Mouse (Mus musculus) spleen, postnatal 10 days (tissue): ENCODE measurements around the gene Olfr99.
A peak's percentile ranks its signal among the peaks of the same experiment; 100 is the strongest.
"Not testable (repeated sequence)": the region's sequence is repeated elsewhere in the genome, so short reads cannot be mapped to it uniquely, and the experiment has no call there.

ENCODE experiments used
- DNase-seq, 2 experiments: peaks; one replicate each; pipeline ENCODE4 v3.0.0; 2021 to 2022; ENCODE audit warnings: low spot score in 2 of 2

Gene Olfr99

GRCm38 (mm10) chr17:37283360-37283759, at the start of gene Olfr99:
Gene Olfr99 (minus strand): TSS chr17:37283460.
- DNase-seq, result no peak

- no peak for DNase-seq
Measured at GRCm38 (mm10) chr17:37316954-37317353, 33.7 kb upstream of the Olfr99 start, which contains the start of gene Olfr102. Gene Olfr102 (minus strand): TSS chr17:37317054.

DNA sequence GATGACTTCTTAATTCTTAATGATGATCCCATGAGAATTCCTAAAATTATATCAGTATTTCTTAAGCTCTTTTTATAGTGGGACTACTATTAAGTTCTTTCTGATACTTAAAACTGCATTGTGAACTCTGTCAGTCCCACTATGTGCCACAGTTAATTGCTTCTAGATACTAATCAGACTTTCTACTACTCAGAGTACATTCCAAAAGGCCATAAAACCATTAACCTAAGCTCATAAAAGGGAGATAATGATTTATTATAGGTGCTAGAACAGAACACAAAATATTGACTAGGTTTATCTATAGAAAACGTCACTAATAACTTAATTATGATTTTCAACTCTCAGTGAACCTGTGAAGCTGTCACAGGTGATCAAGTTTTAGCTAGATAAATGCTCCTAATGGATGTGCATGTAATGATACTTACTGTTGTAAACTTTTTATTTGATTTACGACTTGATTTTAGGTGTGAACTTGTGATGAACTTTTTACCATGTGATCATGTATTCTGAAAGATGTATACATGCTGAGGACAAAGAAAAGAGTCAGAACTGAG, 27.0 kb upstream of the Olfr99 start:
- DNase-seq, result no peak

DNA sequence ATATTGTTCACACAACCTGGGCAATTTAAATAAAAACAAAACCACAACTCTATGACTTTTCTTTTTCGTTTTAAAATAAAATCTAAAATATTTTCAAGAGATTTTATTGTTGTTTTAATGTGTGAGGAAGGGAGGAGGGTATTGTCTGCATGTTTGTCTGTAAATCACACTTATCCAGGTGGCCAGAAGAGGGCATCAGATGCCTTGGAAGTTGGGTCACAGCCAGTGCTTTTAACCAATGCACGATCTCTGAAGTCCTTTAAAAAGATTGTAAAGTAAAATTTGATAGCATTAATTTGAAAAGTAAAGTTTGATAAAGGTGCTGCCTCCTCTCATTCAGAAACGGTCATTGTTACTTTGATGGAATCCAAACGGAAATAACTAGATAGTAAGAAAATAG, 25.2 kb upstream of the Olfr99 start:
- no peak for DNase-seq

DNA sequence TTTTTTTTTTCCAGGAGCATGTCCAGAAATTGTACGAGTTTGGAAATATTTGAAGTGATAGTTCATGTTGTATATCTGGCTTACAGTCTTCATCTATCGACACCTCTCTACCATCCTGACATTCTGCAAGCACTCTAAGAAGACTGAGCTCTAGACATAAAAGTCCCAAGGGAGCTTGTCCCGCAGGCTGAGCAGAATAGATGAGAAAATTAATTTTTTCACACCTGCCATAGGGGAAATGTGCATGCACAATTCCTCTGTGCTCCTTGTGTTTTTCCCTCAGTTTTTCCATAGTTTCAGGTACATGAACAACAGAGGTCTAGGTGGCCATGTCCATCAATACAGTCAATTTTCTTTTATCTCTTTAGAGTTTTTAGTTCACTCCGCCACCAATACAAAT, 21.0 kb upstream of the Olfr99 start, which contains the start of gene Olfr101:
Gene Olfr101 (minus strand): TSS at position 101 of the 400 bp plus-strand sequence.
- DNase-seq, result no peak

- no peak for DNase-seq
Measured at GRCm38 (mm10) chr17:37280331-37280730, 2.9 kb downstream of the Olfr99 start.

GRCm38 (mm10) chr17:37276573-37276972, 6.7 kb downstream of the Olfr99 start:
- no peak for DNase-seq

DNA sequence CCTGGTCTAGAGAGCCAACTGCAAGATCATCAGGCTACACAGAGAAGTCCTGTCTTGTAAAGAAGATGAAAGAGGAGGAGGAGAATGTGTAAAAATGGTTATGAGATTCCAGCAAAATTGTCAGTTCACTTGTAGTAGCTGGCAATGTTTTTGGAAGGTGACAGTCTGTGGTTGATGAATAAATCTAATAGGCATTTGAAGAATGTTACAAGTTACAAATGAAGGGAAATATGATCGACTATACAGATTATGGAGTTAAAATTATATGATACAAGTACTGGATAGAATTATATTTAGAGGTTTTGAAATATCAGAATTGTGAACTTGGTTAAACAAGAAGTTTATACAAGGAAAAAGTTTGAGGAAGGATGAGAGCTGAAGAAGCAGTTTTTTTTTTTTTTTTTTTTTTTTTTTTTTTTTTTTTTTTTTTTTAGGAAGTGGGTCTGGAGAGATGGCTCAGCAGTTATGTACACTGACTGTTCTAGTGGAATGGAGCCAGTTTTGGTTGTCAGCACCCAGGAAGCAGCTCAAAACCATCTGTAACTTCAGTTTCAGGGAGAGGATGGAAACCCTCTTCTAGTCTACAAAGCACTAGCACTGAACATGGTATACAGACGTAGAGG, 7.5 kb downstream of the Olfr99 start:
- DNase-seq, result no peak

DNA sequence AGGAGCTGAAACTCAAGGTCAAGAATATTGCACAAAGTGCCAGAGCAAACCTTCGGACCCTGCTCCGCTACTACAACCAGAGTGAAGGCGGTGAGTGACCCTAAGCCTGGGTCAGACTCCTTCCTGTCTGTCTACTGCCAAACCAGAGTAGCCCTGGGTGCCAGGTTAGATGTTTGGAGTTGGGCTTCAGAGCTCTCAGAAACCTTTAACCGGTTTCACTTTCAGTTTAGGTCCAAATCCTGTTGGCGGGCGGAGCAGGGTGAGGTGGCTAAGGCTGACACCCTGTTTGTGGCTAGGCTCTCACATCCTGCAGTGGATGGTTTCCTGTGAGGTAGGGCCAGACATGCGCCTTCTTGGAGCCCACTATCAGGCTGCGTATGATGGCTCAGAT, 12.6 kb downstream of the Olfr99 start:
- DNase-seq, result peak in 1 of 2 experiments; percentile 65

DNA sequence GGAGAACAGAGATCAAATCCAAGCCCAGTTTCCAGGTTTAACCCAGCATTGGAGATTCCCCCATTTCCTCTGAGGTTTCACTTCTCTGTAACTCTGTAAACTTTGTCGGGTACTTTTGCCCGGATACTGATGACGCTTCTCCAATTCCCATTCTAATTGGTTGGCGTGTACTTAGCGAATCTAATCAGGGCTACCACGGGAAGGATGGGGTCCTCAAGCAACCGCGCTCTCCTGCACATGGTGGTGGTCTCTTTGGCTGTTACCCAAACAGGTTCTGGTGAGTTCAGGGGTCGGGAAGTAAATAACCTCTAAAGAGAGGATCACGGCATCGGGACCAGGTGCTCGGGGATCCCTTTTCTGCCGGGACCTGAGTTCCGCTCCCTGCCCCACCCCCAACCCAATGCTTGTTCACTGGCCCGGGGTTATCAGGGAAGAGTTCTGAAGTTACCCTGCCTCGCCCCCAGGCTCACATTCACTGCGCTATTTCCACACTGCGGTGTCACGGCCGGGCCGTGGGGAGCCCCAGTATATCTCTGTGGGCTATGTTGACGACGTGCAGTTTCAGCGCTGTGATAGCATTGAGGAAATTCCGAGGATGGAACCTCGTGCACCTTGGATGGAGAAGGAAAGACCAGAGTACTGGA, 13.1 kb downstream of the Olfr99 start, which contains the start of gene H2-M3:
Gene H2-M3 (plus strand): TSS at position 163 of the 644 bp plus-strand sequence.
- DNase-seq, result peak; percentile 86 to 88

GRCm38 (mm10) chr17:37263626-37264025, 19.6 kb downstream of the Olfr99 start, which contains the start of gene Olfr98:
Gene Olfr98 (minus strand): TSS chr17:37263749.
- DNase-seq, result no peak

DNA sequence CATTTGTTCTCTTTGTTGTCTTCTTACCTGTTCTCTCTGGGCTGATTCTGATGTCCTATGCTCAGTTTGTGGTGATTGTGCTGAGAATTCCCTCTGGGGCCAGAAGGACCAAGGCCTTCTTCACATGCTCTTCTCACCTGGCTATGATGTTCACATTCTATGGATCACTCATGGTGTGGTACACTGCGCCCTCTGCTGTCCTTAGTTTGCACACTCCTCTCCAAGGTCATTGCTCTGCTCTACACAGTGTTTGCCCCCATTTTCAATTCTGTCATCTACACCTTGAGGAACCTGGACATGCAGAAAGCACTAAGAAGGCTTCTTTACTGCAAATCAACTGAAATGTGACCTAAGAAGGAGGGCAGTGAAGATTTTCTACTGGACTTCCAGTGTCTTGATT, 32.7 kb downstream of the Olfr99 start:
- peak in 1 of 2 experiments; percentile 33 for DNase-seq

DNA sequence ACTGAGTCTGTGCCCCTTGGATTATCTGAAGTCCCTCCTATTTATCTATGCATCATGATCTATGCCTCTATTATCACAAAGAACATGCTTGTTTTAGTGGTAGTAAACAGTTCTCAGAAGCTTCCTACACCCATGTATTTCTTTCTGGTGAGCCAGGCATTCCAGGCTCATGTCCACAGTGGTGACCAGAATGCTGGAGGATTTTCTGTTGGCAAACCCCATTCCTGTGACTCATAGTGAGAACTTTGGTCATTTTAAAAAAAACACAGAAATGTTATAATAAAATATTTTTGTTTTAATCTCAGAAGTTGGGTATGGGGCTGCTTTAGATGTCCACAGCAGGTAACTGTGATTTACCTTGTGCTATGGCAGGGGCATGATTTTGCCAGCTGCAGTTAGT, 33.8 kb downstream of the Olfr99 start:
- DNase-seq, result no peak

DNA sequence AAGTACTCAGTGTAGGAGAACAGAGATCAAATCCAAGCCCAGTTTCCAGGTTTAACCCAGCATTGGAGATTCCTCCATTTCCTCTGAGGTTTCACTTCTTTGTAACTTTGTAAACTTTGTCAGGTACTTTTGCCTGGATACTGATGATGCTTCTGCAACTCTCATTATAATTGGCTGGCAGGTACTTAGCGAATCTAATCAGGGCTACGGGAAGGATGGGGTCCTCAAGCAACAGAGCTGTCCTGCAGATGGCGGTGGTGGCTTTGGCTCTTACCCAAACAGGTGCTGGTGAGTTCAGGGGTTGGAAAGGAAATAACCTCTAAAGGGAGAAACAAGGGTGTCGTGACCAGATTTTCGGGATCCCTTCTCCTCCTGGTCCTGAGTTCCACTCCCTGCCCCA, 36.5 kb downstream of the Olfr99 start:
- DNase-seq, result peak; percentile 5 to 47

DNA sequence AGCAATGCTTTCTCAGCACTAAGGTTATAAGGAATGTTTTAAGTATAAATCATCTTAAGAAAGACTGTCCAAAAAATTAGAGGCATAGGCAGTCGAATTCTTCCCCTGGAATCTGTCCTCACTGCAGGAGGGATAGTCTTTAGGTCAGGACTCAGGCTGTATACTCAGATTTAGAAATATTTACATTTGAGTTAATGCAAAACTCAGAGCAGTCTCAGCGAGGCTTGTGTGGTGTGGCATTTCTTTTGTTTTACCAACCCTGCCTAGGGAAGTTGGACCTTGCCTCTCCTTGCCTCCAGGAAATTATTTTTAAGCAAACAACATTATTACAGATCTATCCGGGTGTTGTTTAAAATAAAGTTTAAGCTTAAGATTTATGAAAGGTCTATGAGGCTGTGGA, 41.1 kb downstream of the Olfr99 start:
- DNase-seq, result no peak

DNA sequence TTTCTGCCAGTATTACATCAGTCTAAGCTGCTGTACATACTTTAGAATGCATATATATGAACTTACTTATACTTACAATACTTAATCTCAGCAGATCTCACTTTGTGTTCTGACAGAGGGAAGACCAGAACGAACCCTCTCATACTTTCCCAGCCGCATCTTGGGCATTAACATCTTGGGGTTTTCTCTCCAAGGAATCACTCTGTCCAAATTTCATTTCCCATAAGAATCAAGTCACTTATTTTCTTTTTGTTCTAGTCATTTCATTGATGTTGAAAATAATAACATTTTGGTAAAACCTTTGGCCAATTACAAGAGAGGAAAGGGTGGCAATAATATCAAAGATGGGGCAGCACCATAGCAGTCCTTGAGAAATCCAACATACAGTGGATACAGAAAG, 46.0 kb downstream of the Olfr99 start, which contains the start of gene Olfr97:
Gene Olfr97 (minus strand): TSS at position 101 of the 400 bp plus-strand sequence.
- DNase-seq, result not testable (repeated sequence)
